Mouse (Mus musculus) heart, embryonic 10.5 days (tissue): ENCODE results near the gene Ptges2. TPM values are rescaled to one million over a fixed set of nuclear protein-coding genes. Genes with fewer than 3 reads are reported as not detected.
A peak's percentile ranks its signal among the peaks of the same experiment; 100 is the strongest.
"Not testable (repeated sequence)": the region's sequence is repeated elsewhere in the genome, so short reads cannot be mapped to it uniquely, and the experiment has no call there.

Experiments used
- DNase-seq: peaks from one replicate; pipeline ENCODE4 v3.0.0-alpha.2; 2017; ENCODE audit warnings: low spot score
- H3K27ac ChIP-seq: fragments of 300-500 bp; sonication (generic); 2 replicates; pipeline ENCODE4 v1.5.1; 2016; ENCODE audit warnings: mild to moderate bottlenecking
- H3K27me3 ChIP-seq: fragments of 300-500 bp; sonication (generic); 2 replicates; pipeline ENCODE4 v1.6.1; 2016; ENCODE audit warnings: mild to moderate bottlenecking; ENCODE audit not compliant: poor library complexity, insufficient read depth, severe bottlenecking
- H3K36me3 ChIP-seq: fragments of 300-500 bp; sonication (generic); 2 replicates; pipeline ENCODE4 v1.6.1; 2016; ENCODE audit warnings: mild to moderate bottlenecking, moderate library complexity
- H3K4me1 ChIP-seq: fragments of 300-500 bp; sonication (generic); 2 replicates; pipeline ENCODE4 v1.6.1; 2016; ENCODE audit warnings: mild to moderate bottlenecking
- H3K4me3 ChIP-seq: fragments of 300-500 bp; sonication (generic); 2 replicates; pipeline ENCODE4 v1.5.1; 2016; ENCODE audit warnings: mild to moderate bottlenecking, moderate library complexity
- H3K9me3 ChIP-seq: fragments of 300-500 bp; sonication (generic); 2 replicates; pipeline ENCODE4 v1.6.1; 2016; ENCODE audit warnings: mild to moderate bottlenecking, moderate library complexity
- WGBS: fragments of 180-500 bp; shearing (Covaris S2); methylation state at CpG from one replicate; pipeline ENCODE4 v1.1.7; 2016; 5-methylcytosine and 5-hydroxymethylcytosine counted together
- polyA plus RNA-seq: library from polyadenylated mRNA; unstranded; fragments of >200 nt; fragmentation: Nextera tagmentation; extraction: Ambion mirVana; gene quantifications from 2 replicates; pipeline ENCODE4 v1.2.1, GENCODE M21; 2016

Gene Ptges2
- polyA plus RNA-seq, 1 experiment from 2014 or later, result 34.4 TPM

GRCm38 (mm10) chr2:32358381-32358780, 37.3 kb upstream of the Ptges2 start:
- H3K27me3 ChIP-seq, result peaks cover 15% of the 10 kb centered on the region
- DNase-seq, result no peak
- peaks cover 43% of the 10 kb centered on the region for H3K4me1 ChIP-seq
- no peak overlapping the region for H3K4me3 ChIP-seq
- no peaks in the 10 kb centered on the region for H3K9me3 ChIP-seq
- no peaks in the 10 kb centered on the region for H3K36me3 ChIP-seq
- 51% methylated on average over 10 of the region's 10 CpGs for WGBS
- no peak overlapping the region for H3K27ac ChIP-seq

GRCm38 (mm10) chr2:32360741-32361140, 35.0 kb upstream of the Ptges2 start:
- peaks cover 39% of the 10 kb centered on the region for H3K4me1 ChIP-seq
- peak overlapping the region; percentile 10; the same call in 1 of the 2 replicates for H3K27ac ChIP-seq

GRCm38 (mm10) chr2:32361437-32361836, 34.3 kb upstream of the Ptges2 start:
- Histone ChIP-seq H3K4me1 (peaks cover 36% of the 10 kb centered on the region), H3K4me3 (peak overlapping the region; percentile 65), H3K27me3 (peaks cover 15% of the 10 kb centered on the region), H3K9me3 (no peaks in the 10 kb centered on the region), H3K36me3 (peaks cover 17% of the 10 kb centered on the region), H3K27ac (peak overlapping the region; percentile 83; the same call in 1 of the 2 replicates)
- 1% methylated on average over 24 of the region's 24 CpGs for WGBS
- peak; percentile 87 for DNase-seq

More at GRCm38 (mm10) chr2:32360741-32361140, 35.0 kb upstream of the Ptges2 start:
- Histone ChIP-seq H3K9me3 (no peaks in the 10 kb centered on the region), H3K36me3 (peaks cover 10% of the 10 kb centered on the region), H3K27me3 (peaks cover 15% of the 10 kb centered on the region), H3K4me3 (peak overlapping the region; percentile 65)
- peak; percentile 85 for DNase-seq
- 5% methylated on average over 14 of the region's 14 CpGs for WGBS

GRCm38 (mm10) chr2:32362274-32362673, 33.4 kb upstream of the Ptges2 start:
- Histone ChIP-seq H3K4me1 (peaks cover 35% of the 10 kb centered on the region), H3K4me3 (peak overlapping the region; percentile 78)
- DNase-seq, result not testable (repeated sequence)

GRCm38 (mm10) chr2:32362817-32363340, 32.8 kb upstream of the Ptges2 start:
- peaks cover 34% of the 10 kb centered on the region for H3K4me1 ChIP-seq
- peaks cover 32% of the 10 kb centered on the region for H3K36me3 ChIP-seq
- WGBS, result under 1% methylated on average over 53 of the region's 53 CpGs
- H3K27me3 ChIP-seq, result peaks cover 9% of the 10 kb centered on the region
- H3K4me3 ChIP-seq, result peak overlapping the region; percentile 78
- H3K9me3 ChIP-seq, result no peaks in the 10 kb centered on the region
- H3K27ac ChIP-seq, result peak overlapping the region; percentile 92
- peak; percentile 94 for DNase-seq

More at GRCm38 (mm10) chr2:32362274-32362673, 33.4 kb upstream of the Ptges2 start:
- H3K27me3 ChIP-seq, result peaks cover 15% of the 10 kb centered on the region
- H3K27ac ChIP-seq, result peak overlapping the region; percentile 92
- 36% methylated on average over 5 of the region's 5 CpGs for WGBS
- peaks cover 26% of the 10 kb centered on the region for H3K36me3 ChIP-seq
- not testable (repeated sequence) for H3K9me3 ChIP-seq

- Histone ChIP-seq H3K36me3 (peaks cover 38% of the 10 kb centered on the region), H3K9me3 (no peaks in the 10 kb centered on the region), H3K27ac (peak overlapping the region; percentile 92), H3K27me3 (peaks cover 3% of the 10 kb centered on the region), H3K4me1 (peaks cover 28% of the 10 kb centered on the region), H3K4me3 (peak overlapping the region; percentile 78)
- DNase-seq, result no peak
- WGBS, result 8% methylated on average over 19 of the region's 19 CpGs
These were observed 32.2 kb upstream of the Ptges2 start for GRCm38 (mm10) chr2:32363376-32364106.

- no peaks in the 10 kb centered on the region for H3K27me3 ChIP-seq
- H3K27ac ChIP-seq, result no peak overlapping the region
- no peaks in the 10 kb centered on the region for H3K9me3 ChIP-seq
- 83% methylated on average over 8 of the region's 8 CpGs for whole genome bisulfite sequencing
- peaks cover 42% of the 10 kb centered on the region for H3K36me3 ChIP-seq
- peak overlapping the region; percentile 78 for H3K4me3 ChIP-seq
- H3K4me1 ChIP-seq, result peaks cover 28% of the 10 kb centered on the region
- DNase-seq, result no peak
These were observed 31.6 kb upstream of the Ptges2 start for GRCm38 (mm10) chr2:32364121-32364520.

- H3K4me1 ChIP-seq, result peaks cover 17% of the 10 kb centered on the region
- H3K9me3 ChIP-seq, result no peaks in the 10 kb centered on the region
- WGBS, result 92% methylated on average over 5 of the region's 5 CpGs
- no peaks in the 10 kb centered on the region for H3K27me3 ChIP-seq
- H3K4me3 ChIP-seq, result no peak overlapping the region
- H3K27ac ChIP-seq, result no peak overlapping the region
- peaks cover 74% of the 10 kb centered on the region for H3K36me3 ChIP-seq
- DNase-seq, result no peak
These were observed 28.4 kb upstream of the Ptges2 start for GRCm38 (mm10) chr2:32367315-32367714.

GRCm38 (mm10) chr2:32374191-32374590, 21.5 kb upstream of the Ptges2 start:
- Histone ChIP-seq H3K9me3 (no peaks in the 10 kb centered on the region), H3K27me3 (peaks cover 5% of the 10 kb centered on the region; the same call in 1 of the 2 replicates), H3K36me3 (peaks cover 98% of the 10 kb centered on the region), H3K27ac (no peak overlapping the region), H3K4me3 (no peak overlapping the region), H3K4me1 (peaks cover 27% of the 10 kb centered on the region)
- no peak for DNase-seq
- WGBS, result 79% methylated on average over 10 of the region's 10 CpGs

- no peak for DNase-seq
- Histone ChIP-seq H3K9me3 (no peaks in the 10 kb centered on the region), H3K4me3 (peak overlapping the region; percentile 27; the same call in 1 of the 2 replicates), H3K27me3 (peaks cover 12% of the 10 kb centered on the region), H3K36me3 (peaks cover 91% of the 10 kb centered on the region), H3K4me1 (peaks cover 29% of the 10 kb centered on the region), H3K27ac (no peak overlapping the region)
- 72% methylated on average over 13 of the region's 13 CpGs for WGBS
These were observed 20.3 kb upstream of the Ptges2 start for GRCm38 (mm10) chr2:32375317-32375940.

GRCm38 (mm10) chr2:32376963-32377362, 18.7 kb upstream of the Ptges2 start:
- Histone ChIP-seq H3K4me1 (peaks cover 43% of the 10 kb centered on the region), H3K27me3 (peaks cover 13% of the 10 kb centered on the region), H3K27ac (no peak overlapping the region), H3K36me3 (peaks cover 75% of the 10 kb centered on the region), H3K4me3 (no peak overlapping the region), H3K9me3 (no peaks in the 10 kb centered on the region)
- 88% methylated on average over 10 of the region's 10 CpGs for WGBS
- DNase-seq, result no peak

- Histone ChIP-seq H3K4me1 (peaks cover 37% of the 10 kb centered on the region), H3K36me3 (peaks cover 46% of the 10 kb centered on the region), H3K9me3 (no peaks in the 10 kb centered on the region), H3K4me3 (no peak overlapping the region), H3K27ac (no peak overlapping the region), H3K27me3 (peaks cover 40% of the 10 kb centered on the region)
- DNase-seq, result no peak
- 89% methylated on average over 7 of the region's 7 CpGs for WGBS
These were observed 15.6 kb upstream of the Ptges2 start for GRCm38 (mm10) chr2:32380001-32380500.
